Mouse (Mus musculus): ENCODE measurements around the gene Zmynd10. TPM values are rescaled to one million over a fixed set of nuclear protein-coding genes. Genes with fewer than 3 reads are reported as not detected.

The Zmynd10 gene
- polyA plus RNA-seq, 1 experiment from 2014 or later: 1.3 TPM

- WGBS: 67% methylated on average over 14 of the region's 14 CpGs
- ATAC-seq (ENCODE audit: insufficient number of reproducible peaks, insufficient read depth, low FRiP score, low TSS enrichment): no peak
- H3K9ac ChIP-seq: no peak overlapping the region
- no peak overlapping the region for H3K4me3 ChIP-seq
- no peak overlapping the region for H3K4me2 ChIP-seq (replicated peaks)
- H3K36me3 ChIP-seq: 0 out of 2 replicates have a peak, but pooled peaks cover under 1% of the 10 kb centered on the region
- no peak overlapping the region for H3K27ac ChIP-seq
- H3K9me3 ChIP-seq: no peaks in the 10 kb centered on the region
- 0 out of 2 replicates have a peak, but pooled peaks cover 3% of the 10 kb centered on the region for H3K27me3 ChIP-seq
- H3K4me1 ChIP-seq: peaks cover 19% of the 10 kb centered on the region
These were observed 52.7 kb downstream of the Zmynd10 start for GRCm38 (mm10) chr9:107599842-107600241.

- Histone ChIP-seq H3K36me3 (no peaks in the 10 kb centered on the region), H3K4me3 (no peak overlapping the region), H3K9ac (no peak overlapping the region), H3K9me3 (no peaks in the 10 kb centered on the region), H3K27ac (no peak overlapping the region), H3K27me3 (0 out of 2 replicates have a peak, but pooled peaks cover 3% of the 10 kb centered on the region), H3K4me2 (replicated peaks) (no peak overlapping the region), H3K4me1 (peaks cover 28% of the 10 kb centered on the region)
- no peak for ATAC-seq (ENCODE audit: insufficient number of reproducible peaks, insufficient read depth, low FRiP score, low TSS enrichment)
- 80% methylated on average over 12 of the region's 12 CpGs for WGBS
These were observed 53.6 kb downstream of the Zmynd10 start for GRCm38 (mm10) chr9:107600745-107601144.

Other genes starting within 250 kb of the Zmynd10 start
- gene Hemk1, start 208.9 kb upstream of the Zmynd10 start, polyA plus RNA-seq (2016; fragmentation: Nextera tagmentation; extraction: Ambion mirVana): 12.4 and 13.2 TPM in 2 replicates
- 1.4 and 1.8 TPM in 2 replicates for gene 6430571L13Rik, start 206.7 kb upstream of the Zmynd10 start, polyA plus RNA-seq (2016; fragmentation: Nextera tagmentation; extraction: Ambion mirVana)
- 1.1 and 1.2 TPM in 2 replicates for gene Cacna2d2, start 147.7 kb upstream of the Zmynd10 start, polyA plus RNA-seq (2016; fragmentation: Nextera tagmentation; extraction: Ambion mirVana)
- gene Tmem115, start 13.4 kb upstream of the Zmynd10 start, polyA plus RNA-seq (2016; fragmentation: Nextera tagmentation; extraction: Ambion mirVana): 49.7 and 50.1 TPM in 2 replicates
- 17.2 and 17.7 TPM in 2 replicates for gene Cyb561d2, start 5.1 kb upstream of the Zmynd10 start, polyA plus RNA-seq (2016; fragmentation: Nextera tagmentation; extraction: Ambion mirVana)
- gene Nprl2, start 5.1 kb upstream of the Zmynd10 start, polyA plus RNA-seq (2016; fragmentation: Nextera tagmentation; extraction: Ambion mirVana): 40.8 and 46.3 TPM in 2 replicates
- 54.0 and 55.6 TPM in 2 replicates for gene Rassf1, start 4.3 kb downstream of the Zmynd10 start, polyA plus RNA-seq (2016; fragmentation: Nextera tagmentation; extraction: Ambion mirVana)
- gene Tusc2, start 16.0 kb downstream of the Zmynd10 start, polyA plus RNA-seq (2016; fragmentation: Nextera tagmentation; extraction: Ambion mirVana): 54.1 and 54.8 TPM in 2 replicates
- 132 and 134 TPM in 2 replicates for gene Hyal2, start 20.6 kb downstream of the Zmynd10 start, polyA plus RNA-seq (2016; fragmentation: Nextera tagmentation; extraction: Ambion mirVana)
- 12.2 and 13.2 TPM in 2 replicates for gene Hyal1, start 29.6 kb downstream of the Zmynd10 start, polyA plus RNA-seq (2016; fragmentation: Nextera tagmentation; extraction: Ambion mirVana)
- 15.0 and 15.4 TPM in 2 replicates for gene Naa80, start 31.6 kb downstream of the Zmynd10 start, polyA plus RNA-seq (2016; fragmentation: Nextera tagmentation; extraction: Ambion mirVana)
- gene Hyal3, start 33.5 kb downstream of the Zmynd10 start, polyA plus RNA-seq (2016; fragmentation: Nextera tagmentation; extraction: Ambion mirVana): 1.4 and 1.5 TPM in 2 replicates
- 35.8 and 36.9 TPM in 2 replicates for gene Ifrd2, start 40.3 kb downstream of the Zmynd10 start, polyA plus RNA-seq (2016; fragmentation: Nextera tagmentation; extraction: Ambion mirVana)
- gene Sema3b, start 61.9 kb downstream of the Zmynd10 start, polyA plus RNA-seq (2016; fragmentation: Nextera tagmentation; extraction: Ambion mirVana): 3.8 and 6.9 TPM in 2 replicates
- gene Gnai2, start 88.1 kb downstream of the Zmynd10 start, polyA plus RNA-seq (2016; fragmentation: Nextera tagmentation; extraction: Ambion mirVana): 439 and 443 TPM in 2 replicates
- gene Slc38a3, start 122.2 kb downstream of the Zmynd10 start, polyA plus RNA-seq (2016; fragmentation: Nextera tagmentation; extraction: Ambion mirVana): 8.2 and 8.3 TPM in 2 replicates
- 1.4 and 3.0 TPM in 2 replicates for gene Gnat1, start 132.4 kb downstream of the Zmynd10 start, polyA plus RNA-seq (2016; fragmentation: Nextera tagmentation; extraction: Ambion mirVana)
- 52.4 and 53.1 TPM in 2 replicates for gene Sema3f, start 163.2 kb downstream of the Zmynd10 start, polyA plus RNA-seq (2016; fragmentation: Nextera tagmentation; extraction: Ambion mirVana)
- 232 and 261 TPM in 2 replicates for gene Rbm5, start 223.7 kb downstream of the Zmynd10 start, polyA plus RNA-seq (2016; fragmentation: Nextera tagmentation; extraction: Ambion mirVana)